ENCODE assay signal across 8 mouse cellular contexts in the genomic region with DNA sequence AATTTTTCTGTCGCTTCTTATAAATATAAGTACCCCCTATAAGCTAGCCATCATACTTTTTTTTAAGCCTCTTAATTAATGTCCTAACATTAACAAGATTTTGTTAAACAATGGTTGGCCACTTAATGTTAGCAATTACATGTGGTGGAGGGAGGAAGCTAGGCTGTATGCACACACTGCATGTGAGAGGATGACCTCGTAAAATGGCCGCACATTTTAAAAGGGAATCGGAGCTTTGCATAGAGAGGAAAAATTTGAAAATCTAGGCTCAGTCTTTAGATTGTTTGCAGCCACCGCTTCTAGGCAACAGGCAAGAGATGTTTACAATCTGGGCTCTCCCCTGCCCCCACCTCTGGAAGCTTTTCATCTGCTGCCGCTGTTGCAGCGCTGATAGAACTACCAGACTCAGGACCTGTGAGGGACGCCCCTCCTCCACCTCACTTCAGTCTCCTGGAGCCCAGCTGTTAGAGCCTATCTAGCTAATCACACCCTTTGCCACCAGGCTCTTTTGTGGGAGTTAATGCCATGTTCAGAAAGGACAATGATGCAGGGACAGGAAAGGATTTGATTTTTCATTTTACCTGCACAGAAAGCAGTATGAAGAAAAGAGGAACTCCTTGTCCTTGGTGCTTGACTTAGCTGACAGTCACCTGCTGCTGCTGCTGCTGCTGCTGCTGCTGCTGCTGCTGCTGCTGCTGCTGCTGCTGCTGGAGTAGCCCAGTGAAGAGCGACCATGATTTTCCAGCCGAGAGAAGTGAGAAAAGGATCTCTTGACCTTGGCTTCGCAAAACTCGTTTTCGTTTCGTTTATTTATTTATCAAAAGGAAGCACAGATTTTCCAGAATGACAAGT.
DNase-seq lines count a peak whose midpoint lies in the region; ATAC-seq and TF ChIP-seq lines count a peak whose summit lies in the region.

No protein-coding gene starts in this region.

- no peaks in the 10 kb centered on the region for H3K9me3 ChIP-seq in liver, embryonic 15.5 days (replicated peaks)

- H3K36me3 ChIP-seq in liver, embryonic 15.5 days (replicated peaks): no peaks in the 10 kb centered on the region

- WGBS in liver, embryonic 15.5 days (ENCODE audit: insufficient replicate concordance): 16% methylated on average over 14 of the region's 14 CpGs

- 0 out of 2 replicates have a peak, but pooled peaks have one; percentile 68 for ATAC-seq in common myeloid progenitor, adult 5-6 weeks (replicated peaks; ENCODE audit: low read depth, poor library complexity, severe bottlenecking)
- no peak for ATAC-seq in liver, embryonic 15.5 days (ENCODE audit: insufficient read depth)
- no peak for ATAC-seq in erythroblast, adult 5-6 weeks (replicated peaks; ENCODE audit: low FRiP score, poor library complexity, severe bottlenecking)

- no peaks in the 10 kb centered on the region for H3K4me1 ChIP-seq in liver, embryonic 15.5 days (replicated peaks)

- H3K27ac ChIP-seq in layer of hippocampus, adult 2 months: 0 out of 2 replicates have a peak overlapping the region, but pooled peaks have one; percentile 19
- H3K27ac ChIP-seq in liver, embryonic 15.5 days (replicated peaks): no peak overlapping the region

- no peak overlapping the region for H3K9ac ChIP-seq in liver, embryonic 15.5 days

- no peaks in the 10 kb centered on the region for H3K27me3 ChIP-seq in liver, embryonic 15.5 days

- H3K4me2 ChIP-seq in liver, embryonic 15.5 days: peak overlapping the region; percentile 36

- DNase-seq in adrenal gland, adult (ENCODE audit: inconsistent age in 2 of 2, low spot score in 1 of 2): peak; percentile 69 to 87
- peak; percentile 10 to 16 for DNase-seq in heart, adult 18-20 months
- DNase-seq in layer of hippocampus, adult 2 months (ENCODE audit: low spot score in 2 of 2): peak; percentile 24 to 26
- peak; percentile 3 for DNase-seq in ovary, postnatal 14 days (ENCODE audit: low spot score)
- DNase-seq in spleen, postnatal 14 days (ENCODE audit: low spot score in 2 of 2): no peak

- TF ChIP-seq CTCF in layer of hippocampus, adult 2 months (conservative IDR thresholded peaks at IDR 0.05): no peak

- peak overlapping the region; percentile 40 for H3K4me3 ChIP-seq in layer of hippocampus, adult 2 months
- H3K4me3 ChIP-seq in liver, embryonic 15.5 days (replicated peaks): no peak overlapping the region

Comparison
In these comparisons a context has a peak if more than half of its experiments do, and no peak if none do; other contexts are left out.
1. DNase-seq: peak in adrenal gland, adult (2 of 2), heart, adult 18-20 months (2 of 2), layer of hippocampus, adult 2 months (2 of 2) and ovary, postnatal 14 days (single experiment); none in spleen, postnatal 14 days (0 of 2).